Mouse (Mus musculus): ENCODE measurements around the gene Zfr2. TPM values are rescaled to one million over a fixed set of nuclear protein-coding genes. Genes with fewer than 3 reads are reported as not detected.

Gene Zfr2
- total and polyA plus RNA-seq, 2 experiments from 2014 or later = 21.9 to 64.1 TPM

- no peaks in the 10 kb centered on the region for H3K9me3 ChIP-seq (ENCODE audit: low read length)
- H3K36me3 ChIP-seq (ENCODE audit: insufficient read depth, low read length) = peaks cover 29% of the 10 kb centered on the region
Measured at GRCm38 (mm10) chr10:81268056-81268455, 35.1 kb downstream of the Zfr2 start.

GRCm38 (mm10) chr10:81268643-81269412, 35.9 kb downstream of the Zfr2 start:
- H3K27ac ChIP-seq = 0 out of 2 replicates have a peak overlapping the region, but pooled peaks have one; percentile 41
- peak overlapping the region; percentile 77 for H3K9ac ChIP-seq (replicated peaks; ENCODE audit: low read length)
- no peak for TF ChIP-seq CTCF (IDR thresholded peaks at IDR 0.05; ENCODE audit: low read depth)
- peak overlapping the region; percentile 67 for H3K4me2 ChIP-seq (ENCODE audit: low read depth, low read length)
- H3K4me3 ChIP-seq (ENCODE audit: low read length) = peak overlapping the region; percentile 72
- DNase-seq (ENCODE audit: low spot score) (no peak), ATAC-seq (no peak)
- 81% methylated on average over 16 of the region's 16 CpGs for WGBS
- no peaks in the 10 kb centered on the region for H3K27me3 ChIP-seq (ENCODE audit: insufficient read depth, low read length)
- H3K36me3 ChIP-seq (ENCODE audit: insufficient read depth, low read length) = peaks cover 37% of the 10 kb centered on the region
- H3K9me3 ChIP-seq (ENCODE audit: low read length) = no peaks in the 10 kb centered on the region
- peaks cover 14% of the 10 kb centered on the region for H3K4me1 ChIP-seq (ENCODE audit: insufficient read depth, low read length)

More at GRCm38 (mm10) chr10:81268056-81268455, 35.1 kb downstream of the Zfr2 start:
- Histone ChIP-seq H3K4me2 (ENCODE audit: low read depth, low read length) (peak overlapping the region; percentile 67), H3K9ac (replicated peaks; ENCODE audit: low read length) (peak overlapping the region; percentile 77), H3K27me3 (ENCODE audit: insufficient read depth, low read length) (no peaks in the 10 kb centered on the region), H3K27ac (peak overlapping the region; percentile 41; the same call in 1 of the 2 replicates), H3K4me1 (ENCODE audit: insufficient read depth, low read length) (peaks cover 14% of the 10 kb centered on the region), H3K4me3 (ENCODE audit: low read length) (peak overlapping the region; percentile 72)
- peak; percentile 11; the same call in 1 of the 2 replicates for TF ChIP-seq CTCF (IDR thresholded peaks at IDR 0.05; ENCODE audit: low read depth)
- DNase-seq (ENCODE audit: low spot score) (peak; percentile 93), ATAC-seq (peak; percentile 60)
- WGBS = 4% methylated on average over 23 of the region's 23 CpGs

- WGBS = 91% methylated on average over 21 of the region's 21 CpGs
- no peak for ATAC-seq
- no peaks in the 10 kb centered on the region for H3K9me3 ChIP-seq (ENCODE audit: low read length)
Measured at GRCm38 (mm10) chr10:81272356-81272755, 39.4 kb downstream of the Zfr2 start.

GRCm38 (mm10) chr10:81273842-81274241, 40.9 kb downstream of the Zfr2 start:
- Histone ChIP-seq H3K27me3 (ENCODE audit: insufficient read depth, low read length) (no peaks in the 10 kb centered on the region), H3K9ac (replicated peaks; ENCODE audit: low read length) (no peak overlapping the region), H3K4me1 (ENCODE audit: insufficient read depth, low read length) (peaks cover 4% of the 10 kb centered on the region), H3K36me3 (ENCODE audit: insufficient read depth, low read length) (peaks cover 26% of the 10 kb centered on the region), H3K9me3 (ENCODE audit: low read length) (no peaks in the 10 kb centered on the region), H3K4me2 (ENCODE audit: low read depth, low read length) (no peak overlapping the region), H3K4me3 (ENCODE audit: low read length) (no peak overlapping the region), H3K27ac (no peak overlapping the region)
- TF ChIP-seq CTCF (IDR thresholded peaks at IDR 0.05; ENCODE audit: low read depth) = no peak
- DNase-seq (ENCODE audit: low spot score) (no peak), ATAC-seq (no peak)
- WGBS = 95% methylated on average over 19 of the region's 19 CpGs

More at GRCm38 (mm10) chr10:81272356-81272755, 39.4 kb downstream of the Zfr2 start:
- Histone ChIP-seq H3K9ac (replicated peaks; ENCODE audit: low read length) (no peak overlapping the region), H3K27me3 (ENCODE audit: insufficient read depth, low read length) (no peaks in the 10 kb centered on the region), H3K4me2 (ENCODE audit: low read depth, low read length) (no peak overlapping the region), H3K36me3 (ENCODE audit: insufficient read depth, low read length) (peaks cover 26% of the 10 kb centered on the region), H3K4me1 (ENCODE audit: insufficient read depth, low read length) (peaks cover 10% of the 10 kb centered on the region), H3K27ac (no peak overlapping the region), H3K4me3 (ENCODE audit: low read length) (no peak overlapping the region)
- no peak for DNase-seq (ENCODE audit: low spot score)
- no peak for TF ChIP-seq CTCF (IDR thresholded peaks at IDR 0.05; ENCODE audit: low read depth)

- DNase-seq (ENCODE audit: low spot score) (no peak), ATAC-seq (no peak)
- TF ChIP-seq CTCF (IDR thresholded peaks at IDR 0.05; ENCODE audit: low read depth) = no peak
- no peaks in the 10 kb centered on the region for H3K9me3 ChIP-seq (ENCODE audit: low read length)
- H3K4me1 ChIP-seq (ENCODE audit: insufficient read depth, low read length) = no peaks in the 10 kb centered on the region
- no peak overlapping the region for H3K9ac ChIP-seq (replicated peaks; ENCODE audit: low read length)
- WGBS = 66% methylated on average over 22 of the region's 22 CpGs
- H3K4me3 ChIP-seq (ENCODE audit: low read length) = no peak overlapping the region
- no peak overlapping the region for H3K4me2 ChIP-seq (ENCODE audit: low read depth, low read length)
- no peaks in the 10 kb centered on the region for H3K27me3 ChIP-seq (ENCODE audit: insufficient read depth, low read length)
- peaks cover 12% of the 10 kb centered on the region for H3K36me3 ChIP-seq (ENCODE audit: insufficient read depth, low read length)
- H3K27ac ChIP-seq = no peak overlapping the region
Measured at GRCm38 (mm10) chr10:81277676-81278075, 44.7 kb downstream of the Zfr2 start.

GRCm38 (mm10) chr10:81279496-81279895, 46.5 kb downstream of the Zfr2 start:
- Histone ChIP-seq H3K36me3 (ENCODE audit: insufficient read depth, low read length) (no peaks in the 10 kb centered on the region), H3K27me3 (ENCODE audit: insufficient read depth, low read length) (no peaks in the 10 kb centered on the region)
- ATAC-seq = no peak

GRCm38 (mm10) chr10:81284189-81284588, 51.2 kb downstream of the Zfr2 start:
- Histone ChIP-seq H3K9me3 (ENCODE audit: low read length) (no peaks in the 10 kb centered on the region), H3K4me3 (ENCODE audit: low read length) (no peak overlapping the region), H3K4me1 (ENCODE audit: insufficient read depth, low read length) (0 out of 2 replicates have a peak, but pooled peaks cover 2% of the 10 kb centered on the region), H3K9ac (replicated peaks; ENCODE audit: low read length) (no peak overlapping the region), H3K27me3 (ENCODE audit: insufficient read depth, low read length) (peaks cover 6% of the 10 kb centered on the region; the same call in 1 of the 2 replicates), H3K36me3 (ENCODE audit: insufficient read depth, low read length) (no peaks in the 10 kb centered on the region), H3K27ac (no peak overlapping the region), H3K4me2 (ENCODE audit: low read depth, low read length) (no peak overlapping the region)
- DNase-seq (ENCODE audit: low spot score) (no peak), ATAC-seq (no peak)
- WGBS = 48% methylated on average over 6 of the region's 6 CpGs
- no peak for TF ChIP-seq CTCF (IDR thresholded peaks at IDR 0.05; ENCODE audit: low read depth)

More at GRCm38 (mm10) chr10:81279496-81279895, 46.5 kb downstream of the Zfr2 start:
- Histone ChIP-seq H3K4me1 (ENCODE audit: insufficient read depth, low read length) (no peaks in the 10 kb centered on the region), H3K4me2 (ENCODE audit: low read depth, low read length) (no peak overlapping the region), H3K4me3 (ENCODE audit: low read length) (no peak overlapping the region), H3K27ac (no peak overlapping the region), H3K9ac (replicated peaks; ENCODE audit: low read length) (no peak overlapping the region), H3K9me3 (ENCODE audit: low read length) (no peaks in the 10 kb centered on the region)
- no peak for DNase-seq (ENCODE audit: low spot score)
- WGBS = 47% methylated on average over 10 of the region's 10 CpGs
- TF ChIP-seq CTCF (IDR thresholded peaks at IDR 0.05; ENCODE audit: low read depth) = no peak
